Mouse (Mus musculus): ENCODE results near the gene Sparcl1.

- TF ChIP-seq CTCF (IDR thresholded peaks at IDR 0.05; ENCODE audit: borderline replicate concordance, insufficient read depth, low read depth, low read length) (no peak), POLR2A (IDR thresholded peaks at IDR 0.05; ENCODE audit: borderline replicate concordance, insufficient read depth, low read length) (no peak)
Measured at GRCm38 (mm10) chr5:104077508-104077907, 36.0 kb downstream of the Sparcl1 start, which contains the start of gene Gm17660.

All from cerebellum, adult 2 months (tissue).